Mouse (Mus musculus) midbrain, embryonic 14.5 days (tissue): Measurements from ENCODE around the gene Gm44579. TPM values are rescaled to one million over a fixed set of nuclear protein-coding genes. Genes with fewer than 3 reads are reported as not detected.

Experiments
- ATAC-seq: fragments of 200-750 bp; cut with Nextera tagmentation; 2 replicates; pipeline ENCODE4 v1.8.0; 2017; ENCODE audit warnings: moderate number of reproducible peaks, moderate library complexity; ENCODE audit not compliant: low FRiP score, low TSS enrichment
- DNase-seq: peaks from one replicate; pipeline ENCODE4 v3.0.0-alpha.2; 2015
- H3K27ac ChIP-seq: fragments of 300-500 bp; sonication (generic); replicated peaks from 2 replicates; pipeline ENCODE4 v1.5.1; 2014; ENCODE audit warnings: mild to moderate bottlenecking, low read depth, low read length, moderate library complexity
- H3K27me3 ChIP-seq: fragments of 300-500 bp; sonication (generic); 2 replicates; pipeline ENCODE4 v1.6.1; 2014; ENCODE audit warnings: low read length, control low read depth, mixed read lengths; ENCODE audit not compliant: control insufficient read depth, insufficient read depth
- H3K36me3 ChIP-seq: fragments of 300-500 bp; sonication (generic); 2 replicates; pipeline ENCODE4 v1.6.1; 2014; ENCODE audit warnings: low read length, control low read depth; ENCODE audit not compliant: control insufficient read depth, insufficient read depth
- H3K4me1 ChIP-seq: fragments of 300-500 bp; sonication (generic); 2 replicates; pipeline ENCODE4 v1.6.1; 2014; ENCODE audit warnings: mild to moderate bottlenecking, antibody characterized with exemption, low read length, control low read depth; ENCODE audit not compliant: control insufficient read depth, insufficient read depth
- H3K4me2 ChIP-seq: fragments of 300-500 bp; sonication (generic); 2 replicates; pipeline ENCODE4 v1.6.1; 2014; ENCODE audit warnings: mild to moderate bottlenecking, low read length, moderate library complexity
- H3K4me3 ChIP-seq: fragments of 300-500 bp; sonication (generic); replicated peaks from 2 replicates; pipeline ENCODE4 v1.5.1; 2014; ENCODE audit warnings: low read depth, low read length
- H3K9ac ChIP-seq: fragments of 300-500 bp; sonication (generic); replicated peaks from 2 replicates; pipeline ENCODE4 v1.6.1; 2014; ENCODE audit warnings: mild to moderate bottlenecking, low read length, moderate library complexity
- H3K9me3 ChIP-seq: fragments of 300-500 bp; sonication (generic); 2 replicates; pipeline ENCODE4 v1.6.1; 2016; ENCODE audit warnings: low read length, control low read depth, mixed read lengths; ENCODE audit not compliant: control insufficient read depth
- WGBS: fragments of 180-500 bp; shearing (Covaris S2); extraction: QIAGEN DNeasy Blood & Tissue Kit; methylation state at CpG from one replicate; pipeline ENCODE4 v1.1.7; 2014; 5-methylcytosine and 5-hydroxymethylcytosine counted together
- polyA plus RNA-seq: library from polyadenylated mRNA; unstranded; fragments of >200 nt; fragmentation: Nextera tagmentation; extraction: Ambion mirVana; gene quantifications from 2 replicates; pipeline ENCODE4 v1.2.1, GENCODE M21; 2014

Gene Gm44579
- polyA plus RNA-seq, 1 experiment from 2014 or later: not detected

GRCm38 (mm10) chr15:98165525-98165924 is 55.3 kb downstream of the Gm44579 start, which contains the start of gene Asb8:
Gene Asb8 (minus strand): TSS chr15:98165625.
- Histone ChIP-seq H3K27ac (no peak within 1 kb of the TSS), H3K36me3 (no peaks in the 10 kb centered on the region), H3K4me2 (peak within 1 kb of the TSS; percentile 81), H3K4me1 (peaks cover 22% of the 10 kb centered on the region), H3K9ac (peak within 1 kb of the TSS; percentile 66; the same call in 1 of the 2 replicates), H3K9me3 (no peaks in the 10 kb centered on the region), H3K4me3 (0 out of 2 replicates have a peak within 1 kb of the TSS, but pooled peaks have one; percentile 59), H3K27me3 (peaks cover 6% of the 10 kb centered on the region; the same call in 1 of the 2 replicates)
- DNase-seq (no peak), ATAC-seq (no peak)
- 83% methylated on average over 5 of the region's 5 CpGs for WGBS

- 85% methylated on average over 4 of the region's 4 CpGs for WGBS
- DNase-seq: no peak
- Histone ChIP-seq H3K27me3 (no peaks in the 10 kb centered on the region), H3K4me3 (no peak overlapping the region), H3K9me3 (no peaks in the 10 kb centered on the region), H3K4me1 (peaks cover 6% of the 10 kb centered on the region; the same call in 1 of the 2 replicates), H3K9ac (no peak overlapping the region), H3K27ac (no peak overlapping the region), H3K4me2 (no peak overlapping the region), H3K36me3 (no peaks in the 10 kb centered on the region)
- no peak for ATAC-seq
These were observed 58.2 kb downstream of the Gm44579 start for GRCm38 (mm10) chr15:98162561-98162960.

- 61% methylated on average over 19 of the region's 19 CpGs for WGBS
- Histone ChIP-seq H3K27ac (no peak overlapping the region), H3K36me3 (no peaks in the 10 kb centered on the region), H3K9me3 (no peaks in the 10 kb centered on the region), H3K4me3 (no peak overlapping the region), H3K9ac (no peak overlapping the region), H3K27me3 (no peaks in the 10 kb centered on the region), H3K4me2 (no peak overlapping the region), H3K4me1 (peaks cover 1% of the 10 kb centered on the region; the same call in 1 of the 2 replicates)
- ATAC-seq (no peak), DNase-seq (no peak)
These were observed 59.6 kb downstream of the Gm44579 start for GRCm38 (mm10) chr15:98161026-98161805.

- no peaks in the 10 kb centered on the region for H3K36me3 ChIP-seq
- DNase-seq (no peak), ATAC-seq (no peak)
- 75% methylated on average over 1 of the region's 1 CpGs for WGBS
- no peaks in the 10 kb centered on the region for H3K9me3 ChIP-seq
- H3K4me3 ChIP-seq: no peak overlapping the region
- H3K4me2 ChIP-seq: no peak overlapping the region
- no peaks in the 10 kb centered on the region for H3K27me3 ChIP-seq
- no peak overlapping the region for H3K9ac ChIP-seq
- no peak overlapping the region for H3K27ac ChIP-seq
- H3K4me1 ChIP-seq: no peaks in the 10 kb centered on the region
These were observed 63.5 kb downstream of the Gm44579 start for GRCm38 (mm10) chr15:98157253-98157652.

GRCm38 (mm10) chr15:98155944-98156343 is 64.8 kb downstream of the Gm44579 start:
- Histone ChIP-seq H3K4me3 (no peak overlapping the region), H3K27me3 (no peaks in the 10 kb centered on the region), H3K27ac (no peak overlapping the region), H3K9me3 (no peaks in the 10 kb centered on the region), H3K9ac (no peak overlapping the region), H3K4me2 (no peak overlapping the region), H3K4me1 (no peaks in the 10 kb centered on the region), H3K36me3 (no peaks in the 10 kb centered on the region)
- no peak for ATAC-seq
- no peak for DNase-seq
- WGBS: 85% methylated on average over 4 of the region's 4 CpGs

GRCm38 (mm10) chr15:98155272-98155671 is 65.5 kb downstream of the Gm44579 start:
- Histone ChIP-seq H3K27me3 (no peaks in the 10 kb centered on the region), H3K9me3 (no peaks in the 10 kb centered on the region), H3K4me1 (no peaks in the 10 kb centered on the region), H3K4me2 (no peak overlapping the region), H3K9ac (no peak overlapping the region), H3K4me3 (no peak overlapping the region), H3K36me3 (no peaks in the 10 kb centered on the region), H3K27ac (no peak overlapping the region)
- no peak for DNase-seq
- no peak for ATAC-seq
- WGBS: 87% methylated on average over 5 of the region's 5 CpGs

GRCm38 (mm10) chr15:98154631-98155030 is 66.1 kb downstream of the Gm44579 start:
- H3K4me2 ChIP-seq: no peak overlapping the region
- no peak overlapping the region for H3K27ac ChIP-seq
- H3K4me3 ChIP-seq: no peak overlapping the region
- H3K27me3 ChIP-seq: no peaks in the 10 kb centered on the region
- no peak overlapping the region for H3K9ac ChIP-seq
- no peak for DNase-seq
- no peaks in the 10 kb centered on the region for H3K36me3 ChIP-seq
- no peak for ATAC-seq
- H3K9me3 ChIP-seq: no peaks in the 10 kb centered on the region
- WGBS: 91% methylated on average over 3 of the region's 3 CpGs
- no peaks in the 10 kb centered on the region for H3K4me1 ChIP-seq

GRCm38 (mm10) chr15:98154146-98154545 is 66.6 kb downstream of the Gm44579 start:
- no peaks in the 10 kb centered on the region for H3K4me1 ChIP-seq
- no peak for DNase-seq
- WGBS: 52% methylated on average over 4 of the region's 4 CpGs
- no peak overlapping the region for H3K4me2 ChIP-seq
- H3K36me3 ChIP-seq: no peaks in the 10 kb centered on the region
- H3K27ac ChIP-seq: no peak overlapping the region
- H3K4me3 ChIP-seq: no peak overlapping the region
- no peaks in the 10 kb centered on the region for H3K9me3 ChIP-seq
- no peak overlapping the region for H3K9ac ChIP-seq
- no peaks in the 10 kb centered on the region for H3K27me3 ChIP-seq
- no peak for ATAC-seq

- no peak overlapping the region for H3K4me3 ChIP-seq
- H3K27me3 ChIP-seq: no peaks in the 10 kb centered on the region
- WGBS: 33% methylated on average over 3 of the region's 3 CpGs
- no peaks in the 10 kb centered on the region for H3K4me1 ChIP-seq
- H3K27ac ChIP-seq: no peak overlapping the region
- ATAC-seq: no peak
- no peak overlapping the region for H3K4me2 ChIP-seq
- H3K9me3 ChIP-seq: no peaks in the 10 kb centered on the region
- no peak overlapping the region for H3K9ac ChIP-seq
- H3K36me3 ChIP-seq: no peaks in the 10 kb centered on the region
- peak; percentile 84 for DNase-seq
These were observed 67.2 kb downstream of the Gm44579 start for GRCm38 (mm10) chr15:98153625-98154024.
